Mouse (Mus musculus): ENCODE measurements around the gene March4.

- no peak for TF ChIP-seq CTCF (IDR thresholded peaks at IDR 0.05; ENCODE audit: low read depth, low read length)
- TF ChIP-seq POLR2A (IDR thresholded peaks at IDR 0.05; ENCODE audit: borderline replicate concordance, low read depth, low read length): no peak
Observed at GRCm38 (mm10) chr1:72529192-72529591, 7.5 kb downstream of the March4 start.

Measured in bone marrow macrophage, adult 2 months (primary cell).